Mouse (Mus musculus) thymus, postnatal 25 days (tissue): ENCODE results near the gene Dnajc19.

Source experiments
- DNase-seq: peaks from one replicate; pipeline ENCODE4 v3.0.0; 2022

Gene Dnajc19

DNA sequence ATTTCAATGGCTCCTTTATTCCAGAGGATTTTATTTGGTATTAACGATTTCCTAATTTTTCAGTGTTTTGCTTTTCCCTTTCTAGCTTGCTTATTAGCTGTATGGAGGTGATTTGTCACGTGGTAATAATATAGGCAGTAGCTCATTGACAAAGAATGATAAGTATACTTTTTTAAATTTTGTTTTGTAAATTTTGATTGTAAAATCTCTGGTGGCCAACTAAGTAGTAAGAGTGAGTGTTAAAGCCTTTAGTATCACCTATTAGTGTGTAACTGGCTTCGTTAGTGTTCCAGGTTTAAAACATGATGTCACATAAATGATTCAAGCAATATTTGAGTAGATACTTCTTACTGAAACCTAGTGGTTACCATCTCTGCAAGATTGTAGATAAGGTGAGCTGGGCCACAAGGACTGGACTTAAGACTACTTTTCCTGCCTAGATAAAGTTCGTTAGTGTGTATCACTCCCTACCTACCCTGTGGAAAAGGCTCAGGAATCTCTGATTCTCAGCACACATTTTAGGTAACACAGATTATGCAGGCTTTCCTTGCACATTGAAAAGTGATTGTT lies 59.8 kb downstream of the Dnajc19 start:
- DNase-seq = no peak

DNA sequence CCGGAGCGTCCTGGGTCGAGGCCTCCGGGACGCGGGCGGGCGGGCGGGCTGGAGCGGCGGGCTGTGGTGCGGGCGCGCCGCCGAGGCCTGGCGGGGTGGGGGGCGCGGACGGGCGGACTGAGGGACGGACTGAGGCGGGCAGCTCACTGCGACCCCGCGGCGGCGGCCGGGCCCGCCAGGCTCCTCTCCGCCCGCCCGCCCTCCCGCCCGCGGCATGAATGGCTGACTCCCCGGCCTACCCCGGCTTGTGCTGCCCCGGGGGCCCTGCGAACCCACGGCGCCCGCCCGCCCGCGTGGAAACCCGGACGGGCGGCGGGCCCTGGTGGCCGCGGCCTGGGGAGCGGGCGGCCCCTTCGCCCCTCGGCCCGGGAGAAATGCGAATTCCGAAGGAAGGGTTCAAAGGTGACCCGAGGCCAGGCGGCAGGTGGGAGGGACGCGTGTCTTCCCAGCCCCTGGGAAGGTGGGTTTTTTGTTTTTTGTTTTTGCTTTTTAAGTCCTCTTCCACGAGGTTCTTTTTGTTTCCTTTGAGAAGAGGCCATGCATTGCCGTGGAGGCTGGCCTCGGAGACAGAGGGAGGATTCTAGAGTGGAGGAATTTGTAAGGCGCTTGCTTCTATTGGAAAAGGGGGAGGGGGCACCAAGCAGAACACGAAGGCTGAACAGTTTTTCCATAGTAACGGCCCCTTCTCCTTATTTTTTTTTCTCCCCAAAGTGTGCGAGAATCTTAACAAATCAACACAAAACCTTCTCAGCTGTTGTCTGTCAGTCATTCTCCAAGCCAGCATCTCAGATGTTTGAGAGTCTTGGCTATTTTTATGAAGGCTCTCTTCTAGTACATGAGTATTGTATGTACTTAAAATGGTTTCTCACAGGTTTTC lies 60.5 kb downstream of the Dnajc19 start:
- DNase-seq = no peak

GRCm38 (mm10) chr3:34019540-34020381 lies 61.4 kb downstream of the Dnajc19 start, which contains the start of gene Fxr1:
Gene Fxr1, plus strand, starts transcription at chr3:34019943.
- peak; percentile 82 for DNase-seq

GRCm38 (mm10) chr3:34008191-34008590 lies 72.9 kb downstream of the Dnajc19 start:
- no peak for DNase-seq

DNA sequence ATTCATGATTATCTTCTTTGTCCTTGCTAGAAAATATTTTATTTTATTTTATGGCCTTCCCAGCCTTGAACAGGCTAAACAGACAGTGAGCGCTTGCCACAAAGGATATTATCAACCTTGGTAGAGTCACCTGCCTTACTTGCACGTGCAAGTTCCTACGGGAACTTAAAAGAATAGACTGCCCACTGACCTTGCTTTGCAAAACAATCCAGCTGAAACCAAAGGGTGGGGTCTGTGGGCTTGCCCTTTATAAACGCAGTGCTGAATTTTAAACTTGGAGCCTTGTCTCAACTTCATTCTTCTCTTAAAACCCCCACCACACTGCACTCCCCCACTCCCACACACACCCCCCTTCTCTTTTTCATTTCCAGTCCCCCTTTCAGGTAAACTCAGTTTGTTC lies 73.5 kb downstream of the Dnajc19 start:
- no peak for DNase-seq

GRCm38 (mm10) chr3:34006824-34007223 lies 74.3 kb downstream of the Dnajc19 start:
- DNase-seq = no peak

- no peak for DNase-seq
Measured at GRCm38 (mm10) chr3:34006301-34006700, 74.8 kb downstream of the Dnajc19 start.
